8 mouse cellular contexts compared by ENCODE assay signal in genomic region chr5:123258990-123259389, GRCm38 (mm10). TPM values are rescaled to one million over a fixed set of nuclear protein-coding genes. Genes with fewer than 3 reads are reported as not detected.
DNase-seq lines count a peak whose midpoint lies in the region; ATAC-seq and TF ChIP-seq lines count a peak whose summit lies in the region.

No protein-coding gene starts in this region.

- no peak for TF ChIP-seq POLR2A in testis, adult 2 months (IDR thresholded peaks at IDR 0.05; ENCODE audit: control insufficient read depth, low read depth, low read length)

- ATAC-seq in forebrain, embryonic 11.5 days (replicated peaks; ENCODE audit: low FRiP score) = no peak
- ATAC-seq in forebrain, embryonic 14.5 days = no peak
- no peak for ATAC-seq in midbrain, embryonic 14.5 days (ENCODE audit: low FRiP score, low TSS enrichment)
- ATAC-seq in midbrain, embryonic 16.5 days = no peak

- 54% methylated on average over 5 of the region's 5 CpGs for WGBS in forebrain, embryonic 11.5 days
- 51% methylated on average over 5 of the region's 5 CpGs for WGBS in forebrain, embryonic 14.5 days
- WGBS in midbrain, embryonic 14.5 days = 52% methylated on average over 5 of the region's 5 CpGs
- WGBS in midbrain, embryonic 16.5 days = 55% methylated on average over 5 of the region's 5 CpGs

- no peak overlapping the region for H3K9ac ChIP-seq in forebrain, embryonic 11.5 days (ENCODE audit: low read length)
- no peak overlapping the region for H3K9ac ChIP-seq in forebrain, embryonic 14.5 days (ENCODE audit: low read length)
- no peak overlapping the region for H3K9ac ChIP-seq in midbrain, embryonic 14.5 days (replicated peaks; ENCODE audit: low read length)
- no peak overlapping the region for H3K9ac ChIP-seq in midbrain, embryonic 16.5 days (ENCODE audit: low read depth, low read length)

- no peaks in the 10 kb centered on the region for H3K9me3 ChIP-seq in forebrain, embryonic 11.5 days (ENCODE audit: control insufficient read depth, low read length)
- no peaks in the 10 kb centered on the region for H3K9me3 ChIP-seq in forebrain, embryonic 14.5 days (replicated peaks; ENCODE audit: control insufficient read depth, low read length)
- H3K9me3 ChIP-seq in midbrain, embryonic 14.5 days (ENCODE audit: control insufficient read depth, low read length) = no peaks in the 10 kb centered on the region
- no peaks in the 10 kb centered on the region for H3K9me3 ChIP-seq in midbrain, embryonic 16.5 days (replicated peaks; ENCODE audit: control insufficient read depth, low read length, poor library complexity, severe bottlenecking)

- H3K27ac ChIP-seq in forebrain, embryonic 11.5 days (ENCODE audit: low read depth, low read length) = no peak overlapping the region
- H3K27ac ChIP-seq in forebrain, embryonic 14.5 days (ENCODE audit: low read depth, low read length) = no peak overlapping the region
- H3K27ac ChIP-seq in midbrain, embryonic 14.5 days (replicated peaks; ENCODE audit: low read depth, low read length) = no peak overlapping the region
- no peak overlapping the region for H3K27ac ChIP-seq in midbrain, embryonic 16.5 days (ENCODE audit: low read length)
- no peak overlapping the region for H3K27ac ChIP-seq in testis, adult 2 months (ENCODE audit: control insufficient read depth, insufficient read depth, low read depth, low read length)

- H3K27me3 ChIP-seq in forebrain, embryonic 11.5 days (ENCODE audit: control insufficient read depth, insufficient read depth, low read length) = no peaks in the 10 kb centered on the region
- no peaks in the 10 kb centered on the region for H3K27me3 ChIP-seq in forebrain, embryonic 14.5 days (replicated peaks; ENCODE audit: control insufficient read depth, insufficient read depth, low read length)
- no peaks in the 10 kb centered on the region for H3K27me3 ChIP-seq in midbrain, embryonic 14.5 days (ENCODE audit: control insufficient read depth, insufficient read depth, low read length)
- no peaks in the 10 kb centered on the region for H3K27me3 ChIP-seq in midbrain, embryonic 16.5 days (ENCODE audit: control insufficient read depth, insufficient read depth, low read depth, low read length)
- H3K27me3 ChIP-seq in testis, adult 2 months (ENCODE audit: control insufficient read depth, insufficient read depth, low read length) = no peaks in the 10 kb centered on the region

- H3K4me1 ChIP-seq in forebrain, embryonic 11.5 days (replicated peaks; ENCODE audit: control insufficient read depth, insufficient read depth, low read length) = no peaks in the 10 kb centered on the region
- H3K4me1 ChIP-seq in forebrain, embryonic 14.5 days (ENCODE audit: control insufficient read depth, insufficient read depth, low read length) = 0 out of 2 replicates have a peak, but pooled peaks cover 5% of the 10 kb centered on the region
- peaks cover 4% of the 10 kb centered on the region; the same call in 1 of the 2 replicates for H3K4me1 ChIP-seq in midbrain, embryonic 14.5 days (ENCODE audit: control insufficient read depth, insufficient read depth, low read length)
- no peaks in the 10 kb centered on the region for H3K4me1 ChIP-seq in midbrain, embryonic 16.5 days (ENCODE audit: control insufficient read depth, insufficient read depth, low read length)
- no peaks in the 10 kb centered on the region; the same call in 1 of the 2 replicates for H3K4me1 ChIP-seq in testis, adult 2 months (ENCODE audit: control insufficient read depth, insufficient read depth, low read length)

- H3K4me3 ChIP-seq in forebrain, embryonic 11.5 days (ENCODE audit: low read depth, low read length) = no peak overlapping the region
- H3K4me3 ChIP-seq in forebrain, embryonic 14.5 days (ENCODE audit: low read depth, low read length) = no peak overlapping the region
- no peak overlapping the region for H3K4me3 ChIP-seq in midbrain, embryonic 14.5 days (replicated peaks; ENCODE audit: low read depth, low read length)
- H3K4me3 ChIP-seq in midbrain, embryonic 16.5 days (ENCODE audit: low read depth, low read length) = no peak overlapping the region
- H3K4me3 ChIP-seq in testis, adult 2 months (ENCODE audit: control insufficient read depth, low read depth, low read length) = no peak overlapping the region

- no peaks in the 10 kb centered on the region for H3K36me3 ChIP-seq in forebrain, embryonic 11.5 days (ENCODE audit: control insufficient read depth, insufficient read depth, low read length)
- H3K36me3 ChIP-seq in forebrain, embryonic 14.5 days (ENCODE audit: control insufficient read depth, insufficient read depth, low read length) = no peaks in the 10 kb centered on the region
- H3K36me3 ChIP-seq in midbrain, embryonic 14.5 days (ENCODE audit: control insufficient read depth, insufficient read depth, low read length) = no peaks in the 10 kb centered on the region
- no peaks in the 10 kb centered on the region for H3K36me3 ChIP-seq in midbrain, embryonic 16.5 days (ENCODE audit: control insufficient read depth, insufficient read depth, low read length)
- no peaks in the 10 kb centered on the region for H3K36me3 ChIP-seq in testis, adult 2 months (ENCODE audit: control insufficient read depth, insufficient read depth, low read length)

- peak; percentile 76 for DNase-seq in forebrain, embryonic 11.5 days (ENCODE audit: low spot score)
- DNase-seq in forebrain, embryonic 14.5 days (ENCODE audit: low spot score) = no peak
- DNase-seq in midbrain, embryonic 14.5 days = peak; percentile 67
- peak; percentile 65 for DNase-seq in cerebellum, adult 11-12 months
- DNase-seq in gastrocnemius, postnatal 36 days = peak; percentile 28 to 38
- peak; percentile 58 for DNase-seq in lung, postnatal 25 days (ENCODE audit: low spot score)

- TF ChIP-seq CTCF in testis, adult 2 months (IDR thresholded peaks at IDR 0.05; ENCODE audit: control insufficient read depth, insufficient read depth, insufficient replicate concordance, low read depth, low read length) = peak; percentile 66; the same call in 1 of the 2 replicates

- H3K4me2 ChIP-seq in forebrain, embryonic 11.5 days (ENCODE audit: low read depth, low read length, severe bottlenecking) = no peak overlapping the region
- no peak overlapping the region for H3K4me2 ChIP-seq in forebrain, embryonic 14.5 days (ENCODE audit: low read length)
- H3K4me2 ChIP-seq in midbrain, embryonic 14.5 days (ENCODE audit: low read length) = no peak overlapping the region
- H3K4me2 ChIP-seq in midbrain, embryonic 16.5 days (ENCODE audit: low read length) = no peak overlapping the region

- intact Hi-C loops in gastrocnemius, postnatal 36 days (cut with DNase I) = loop anchor here (10.0 kb wide), 1 partner anchor 186 kb away; no protein-coding TSS in a partner anchor

RNA-seq across cellular contexts. Expression of gene Wdr66, which starts 7.1 kb away (rescaled TPM):
- polyA plus RNA-seq in forebrain, embryonic 11.5 days (2014; fragmentation: Nextera tagmentation; extraction: Ambion mirVana) = 1.1 and 1.9 TPM in 2 replicates
- 2.3 and 2.4 TPM in 2 replicates for polyA plus RNA-seq in forebrain, embryonic 14.5 days (2014; fragmentation: Nextera tagmentation; extraction: Ambion mirVana)
- polyA plus RNA-seq in midbrain, embryonic 14.5 days (2014; fragmentation: Nextera tagmentation; extraction: Ambion mirVana) = 0.46 and 1.2 TPM in 2 replicates
- polyA plus RNA-seq in midbrain, embryonic 16.5 days (2015; fragmentation: Nextera tagmentation; extraction: Ambion mirVana) = 0.94 and 1.7 TPM in 2 replicates
- 1 to 10 TPM in 1 of 2 experiments, under 1 TPM in 1; 0.87 to 2.2 TPM for total RNA-seq in gastrocnemius, postnatal 36 days (2021)
- 45.1 and 46.7 TPM in 2 replicates for polyA plus RNA-seq in testis, adult 2 months (2012; rRNA removed)

Comparison
In these comparisons a context has a peak if more than half of its experiments do, and no peak if none do; other contexts are left out.
1. RNA of gene Wdr66, which starts 7.1 kb away (polyA plus RNA-seq): 45.1 to 46.7 TPM in testis, adult 2 months; 2.3 to 2.4 TPM in forebrain, embryonic 14.5 days, 1.1 to 1.9 TPM in forebrain, embryonic 11.5 days, 0.94 to 1.7 TPM in midbrain, embryonic 16.5 days and 0.46 to 1.2 TPM in midbrain, embryonic 14.5 days; every median in the first group is over 10 times any median in the second.